Mouse (Mus musculus): Measurements from ENCODE around the gene Mok. TPM values are rescaled to one million over a fixed set of nuclear protein-coding genes. Genes with fewer than 3 reads are reported as not detected.
A peak's percentile ranks its signal among the peaks of the same experiment; 100 is the strongest.
"Not testable (repeated sequence)": the region's sequence is repeated elsewhere in the genome, so short reads cannot be mapped to it uniquely, and the experiment has no call there.

The Mok gene
- polyA plus RNA-seq, 1 experiment from 2014 or later, result 11.8 TPM

- Histone ChIP-seq H3K36me3 (ENCODE audit: control insufficient read depth, insufficient read depth, low read length) (peaks cover 3% of the 10 kb centered on the region; the same call in 1 of the 2 replicates), H3K9me3 (ENCODE audit: control insufficient read depth, low read length) (no peaks in the 10 kb centered on the region), H3K4me2 (no peak overlapping the region), H3K27ac (ENCODE audit: low read depth, low read length) (no peak overlapping the region), H3K9ac (ENCODE audit: low read length) (no peak overlapping the region), H3K4me3 (ENCODE audit: low read depth, low read length) (no peak overlapping the region), H3K4me1 (ENCODE audit: control insufficient read depth, insufficient read depth, low read length) (0 out of 2 replicates have a peak, but pooled peaks cover 4% of the 10 kb centered on the region), H3K27me3 (ENCODE audit: control insufficient read depth, insufficient read depth, low read length) (no peaks in the 10 kb centered on the region)
- DNase-seq (ENCODE audit: low spot score, missing footprints) (no peak), ATAC-seq (ENCODE audit: low FRiP score) (no peak)
- WGBS, result 85% methylated on average over 4 of the region's 4 CpGs
Measured at GRCm38 (mm10) chr12:110870107-110870506, 29.4 kb upstream of the Mok start.

- 0 out of 2 replicates have a peak overlapping the region, but pooled peaks have one; percentile 9 for H3K9ac ChIP-seq (ENCODE audit: low read length)
- no peak for DNase-seq (ENCODE audit: low spot score, missing footprints)
- H3K27me3 ChIP-seq (ENCODE audit: control insufficient read depth, insufficient read depth, low read length), result no peaks in the 10 kb centered on the region
- no peak overlapping the region for H3K4me2 ChIP-seq
- H3K9me3 ChIP-seq (ENCODE audit: control insufficient read depth, low read length), result no peaks in the 10 kb centered on the region
- ATAC-seq (ENCODE audit: low FRiP score), result no peak
- H3K4me3 ChIP-seq (ENCODE audit: low read depth, low read length), result no peak overlapping the region
- WGBS, result 69% methylated on average over 10 of the region's 10 CpGs
- H3K27ac ChIP-seq (ENCODE audit: low read depth, low read length), result peak overlapping the region; percentile 40
- H3K4me1 ChIP-seq (ENCODE audit: control insufficient read depth, insufficient read depth, low read length), result peaks cover 11% of the 10 kb centered on the region; the same call in 1 of the 2 replicates
- H3K36me3 ChIP-seq (ENCODE audit: control insufficient read depth, insufficient read depth, low read length), result no peaks in the 10 kb centered on the region; the same call in 1 of the 2 replicates
Measured at GRCm38 (mm10) chr12:110865989-110866388, 25.2 kb upstream of the Mok start.

GRCm38 (mm10) chr12:110865571-110865970 is 24.8 kb upstream of the Mok start:
- no peak overlapping the region for H3K4me2 ChIP-seq
- no peaks in the 10 kb centered on the region for H3K9me3 ChIP-seq (ENCODE audit: control insufficient read depth, low read length)
- H3K27me3 ChIP-seq (ENCODE audit: control insufficient read depth, insufficient read depth, low read length), result no peaks in the 10 kb centered on the region
- H3K27ac ChIP-seq (ENCODE audit: low read depth, low read length), result peak overlapping the region; percentile 40
- peak; percentile 40; the same call in 1 of the 2 replicates for ATAC-seq (ENCODE audit: low FRiP score)
- no peak overlapping the region for H3K4me3 ChIP-seq (ENCODE audit: low read depth, low read length)
- no peaks in the 10 kb centered on the region for H3K36me3 ChIP-seq (ENCODE audit: control insufficient read depth, insufficient read depth, low read length)
- H3K4me1 ChIP-seq (ENCODE audit: control insufficient read depth, insufficient read depth, low read length), result peaks cover 11% of the 10 kb centered on the region; the same call in 1 of the 2 replicates
- WGBS, result 29% methylated on average over 6 of the region's 6 CpGs
- peak; percentile 85 for DNase-seq (ENCODE audit: low spot score, missing footprints)
- H3K9ac ChIP-seq (ENCODE audit: low read length), result no peak overlapping the region

GRCm38 (mm10) chr12:110864008-110864407 is 23.3 kb upstream of the Mok start:
- ATAC-seq (ENCODE audit: low FRiP score), result no peak
- H3K9ac ChIP-seq (ENCODE audit: low read length), result no peak overlapping the region

GRCm38 (mm10) chr12:110861256-110861655 is 20.5 kb upstream of the Mok start:
- Histone ChIP-seq H3K4me1 (ENCODE audit: control insufficient read depth, insufficient read depth, low read length) (peaks cover 11% of the 10 kb centered on the region; the same call in 1 of the 2 replicates), H3K9me3 (ENCODE audit: control insufficient read depth, low read length) (no peaks in the 10 kb centered on the region), H3K27me3 (ENCODE audit: control insufficient read depth, insufficient read depth, low read length) (no peaks in the 10 kb centered on the region), H3K4me2 (no peak overlapping the region), H3K9ac (ENCODE audit: low read length) (no peak overlapping the region), H3K4me3 (ENCODE audit: low read depth, low read length) (no peak overlapping the region), H3K36me3 (ENCODE audit: control insufficient read depth, insufficient read depth, low read length) (no peaks in the 10 kb centered on the region), H3K27ac (ENCODE audit: low read depth, low read length) (no peak overlapping the region)
- WGBS, result 46% methylated on average over 7 of the region's 7 CpGs
- DNase-seq (ENCODE audit: low spot score, missing footprints), result no peak
- ATAC-seq (ENCODE audit: low FRiP score), result no peak

More at GRCm38 (mm10) chr12:110864008-110864407, 23.3 kb upstream of the Mok start:
- H3K4me3 ChIP-seq (ENCODE audit: low read depth, low read length), result no peak overlapping the region
- no peaks in the 10 kb centered on the region for H3K9me3 ChIP-seq (ENCODE audit: control insufficient read depth, low read length)
- H3K36me3 ChIP-seq (ENCODE audit: control insufficient read depth, insufficient read depth, low read length), result no peaks in the 10 kb centered on the region
- WGBS, result 93% methylated on average over 6 of the region's 6 CpGs
- no peak overlapping the region for H3K27ac ChIP-seq (ENCODE audit: low read depth, low read length)
- H3K4me2 ChIP-seq, result no peak overlapping the region
- H3K27me3 ChIP-seq (ENCODE audit: control insufficient read depth, insufficient read depth, low read length), result no peaks in the 10 kb centered on the region
- DNase-seq (ENCODE audit: low spot score, missing footprints), result no peak
- H3K4me1 ChIP-seq (ENCODE audit: control insufficient read depth, insufficient read depth, low read length), result peaks cover 11% of the 10 kb centered on the region; the same call in 1 of the 2 replicates

GRCm38 (mm10) chr12:110860293-110860692 is 19.6 kb upstream of the Mok start:
- H3K4me3 ChIP-seq (ENCODE audit: low read depth, low read length), result no peak overlapping the region
- no peak for ATAC-seq (ENCODE audit: low FRiP score)
- H3K4me1 ChIP-seq (ENCODE audit: control insufficient read depth, insufficient read depth, low read length), result peaks cover 7% of the 10 kb centered on the region; the same call in 1 of the 2 replicates
- no peak overlapping the region for H3K27ac ChIP-seq (ENCODE audit: low read depth, low read length)
- H3K27me3 ChIP-seq (ENCODE audit: control insufficient read depth, insufficient read depth, low read length), result no peaks in the 10 kb centered on the region
- no peaks in the 10 kb centered on the region for H3K36me3 ChIP-seq (ENCODE audit: control insufficient read depth, insufficient read depth, low read length)
- H3K9ac ChIP-seq (ENCODE audit: low read length), result no peak overlapping the region
- DNase-seq (ENCODE audit: low spot score, missing footprints), result no peak
- no peak overlapping the region for H3K4me2 ChIP-seq
- no peaks in the 10 kb centered on the region for H3K9me3 ChIP-seq (ENCODE audit: control insufficient read depth, low read length)

GRCm38 (mm10) chr12:110858681-110859080 is 17.9 kb upstream of the Mok start:
- not testable (repeated sequence) for H3K27me3 ChIP-seq (ENCODE audit: control insufficient read depth, insufficient read depth, low read length); ATAC-seq (ENCODE audit: low FRiP score); DNase-seq (ENCODE audit: low spot score, missing footprints); H3K9me3 ChIP-seq (ENCODE audit: control insufficient read depth, low read length); H3K9ac ChIP-seq (ENCODE audit: low read length); H3K36me3 ChIP-seq (ENCODE audit: control insufficient read depth, insufficient read depth, low read length); H3K27ac ChIP-seq (ENCODE audit: low read depth, low read length); H3K4me1 ChIP-seq (ENCODE audit: control insufficient read depth, insufficient read depth, low read length); H3K4me3 ChIP-seq (ENCODE audit: low read depth, low read length); H3K4me2 ChIP-seq
- WGBS, result 96% methylated on average over 15 of the region's 15 CpGs

- Histone ChIP-seq H3K9me3 (ENCODE audit: control insufficient read depth, low read length) (no peaks in the 10 kb centered on the region), H3K36me3 (ENCODE audit: control insufficient read depth, insufficient read depth, low read length) (no peaks in the 10 kb centered on the region), H3K4me1 (ENCODE audit: control insufficient read depth, insufficient read depth, low read length) (peaks cover 3% of the 10 kb centered on the region; the same call in 1 of the 2 replicates), H3K4me2 (no peak overlapping the region), H3K27ac (ENCODE audit: low read depth, low read length) (no peak overlapping the region), H3K27me3 (ENCODE audit: control insufficient read depth, insufficient read depth, low read length) (no peaks in the 10 kb centered on the region), H3K4me3 (ENCODE audit: low read depth, low read length) (no peak overlapping the region), H3K9ac (ENCODE audit: low read length) (no peak overlapping the region)
- ATAC-seq (ENCODE audit: low FRiP score), result no peak
- no peak for DNase-seq (ENCODE audit: low spot score, missing footprints)
- WGBS, result 90% methylated on average over 7 of the region's 7 CpGs
Measured at GRCm38 (mm10) chr12:110857196-110857595, 16.5 kb upstream of the Mok start.

GRCm38 (mm10) chr12:110854786-110855737 is 14.3 kb upstream of the Mok start:
- ATAC-seq (ENCODE audit: low FRiP score), result no peak
- 87% methylated on average over 32 of the region's 32 CpGs for WGBS
- Histone ChIP-seq H3K36me3 (ENCODE audit: control insufficient read depth, insufficient read depth, low read length) (no peaks in the 10 kb centered on the region), H3K4me1 (ENCODE audit: control insufficient read depth, insufficient read depth, low read length) (peaks cover 6% of the 10 kb centered on the region), H3K27ac (ENCODE audit: low read depth, low read length) (no peak overlapping the region), H3K9me3 (ENCODE audit: control insufficient read depth, low read length) (no peaks in the 10 kb centered on the region), H3K9ac (ENCODE audit: low read length) (no peak overlapping the region), H3K4me2 (no peak overlapping the region), H3K4me3 (ENCODE audit: low read depth, low read length) (no peak overlapping the region), H3K27me3 (ENCODE audit: control insufficient read depth, insufficient read depth, low read length) (no peaks in the 10 kb centered on the region)
- no peak for DNase-seq (ENCODE audit: low spot score, missing footprints)
